Mouse (Mus musculus) thymus, adult 2 months (tissue): Measurements from ENCODE around the gene H2-M10.1.

Experiments
- CTCF ChIP-seq: fragments of 200-500 bp; IDR thresholded peaks from 2 replicates; pipeline ENCODE4 v1.5.1; 2012; ENCODE audit warnings: mild to moderate bottlenecking, control low read depth, low read length, moderate library complexity, borderline replicate concordance; ENCODE audit not compliant: control insufficient read depth, poor library complexity, insufficient read depth; ENCODE audit errors: extremely low read depth
- POLR2A ChIP-seq: fragments of 200-500 bp; IDR thresholded peaks from 2 replicates; pipeline ENCODE4 v1.6.1; 2012; ENCODE audit warnings: mild to moderate bottlenecking, low read length, control low read depth, moderate library complexity; ENCODE audit not compliant: control insufficient read depth, poor library complexity, insufficient read depth; ENCODE audit errors: extremely low read depth

DNA sequence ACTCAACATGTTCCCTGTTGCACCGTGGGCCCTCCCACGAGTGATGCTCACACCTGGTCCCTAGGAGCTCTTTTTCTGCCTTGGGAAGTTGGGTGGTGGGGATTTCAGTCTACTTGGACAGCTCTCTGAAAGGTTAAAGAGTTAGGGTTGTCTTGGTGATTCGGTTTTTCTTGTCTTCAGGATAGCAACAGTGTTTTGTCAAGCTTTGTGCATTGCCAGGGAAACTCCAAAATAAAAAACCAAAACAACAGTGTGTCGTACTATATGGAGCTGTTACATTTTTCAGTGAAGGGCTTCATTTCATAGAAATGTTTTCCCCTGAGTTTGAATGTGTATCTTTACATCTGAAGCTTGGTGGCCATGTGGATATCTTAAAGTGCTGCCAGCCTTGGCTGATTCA, 51.2 kb downstream of the H2-M10.1 start:
- TF ChIP-seq CTCF (no peak), POLR2A (no peak)
